Mouse (Mus musculus): Measurements from ENCODE around the gene Myo10.

- TF ChIP-seq CTCF (conservative IDR thresholded peaks at IDR 0.05; ENCODE audit: insufficient read depth, insufficient read length, low read depth, low read length), result peak; percentile 36
- TF ChIP-seq POLR2A (IDR thresholded peaks at IDR 0.05; ENCODE audit: low read depth, low read length), result no peak
These were observed 169.5 kb downstream of the Myo10 start for GRCm38 (mm10) chr15:25791660-25792353.

Data from kidney, adult 2 months (tissue).